Mouse (Mus musculus) ovary, postnatal 10 days (tissue): ENCODE measurements around the gene Olfr9.
"Not testable (repeated sequence)": the region's sequence is repeated elsewhere in the genome, so short reads cannot be mapped to it uniquely, and the experiment has no call there.

Experiments
- DNase-seq: peaks from one replicate; pipeline ENCODE4 v3.0.0; 2022; ENCODE audit warnings: low spot score

Gene Olfr9

DNA sequence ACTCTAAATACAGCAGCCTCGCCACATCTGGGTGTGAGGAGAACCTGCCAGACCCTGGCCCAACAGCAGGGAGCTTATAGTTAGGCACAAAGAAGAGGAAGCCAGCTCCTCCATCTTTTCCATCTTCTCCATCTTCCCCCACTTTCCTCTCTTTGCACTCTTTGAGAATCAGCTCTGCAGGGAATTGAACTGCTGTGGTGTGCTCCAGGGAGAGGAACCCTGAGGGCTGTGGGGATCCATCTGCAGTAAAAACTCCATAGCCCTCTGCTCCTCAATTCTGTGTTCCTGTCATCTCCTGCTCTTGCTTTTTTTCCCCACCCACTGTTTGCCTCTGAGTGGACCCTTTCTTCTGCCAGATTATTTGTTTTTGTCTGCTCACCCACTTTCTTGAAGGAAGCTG, at the start of gene Olfr9:
Gene Olfr9, plus strand, starts transcription at position 301 of the 400 bp plus-strand sequence.
- not testable (repeated sequence) for DNase-seq

DNA sequence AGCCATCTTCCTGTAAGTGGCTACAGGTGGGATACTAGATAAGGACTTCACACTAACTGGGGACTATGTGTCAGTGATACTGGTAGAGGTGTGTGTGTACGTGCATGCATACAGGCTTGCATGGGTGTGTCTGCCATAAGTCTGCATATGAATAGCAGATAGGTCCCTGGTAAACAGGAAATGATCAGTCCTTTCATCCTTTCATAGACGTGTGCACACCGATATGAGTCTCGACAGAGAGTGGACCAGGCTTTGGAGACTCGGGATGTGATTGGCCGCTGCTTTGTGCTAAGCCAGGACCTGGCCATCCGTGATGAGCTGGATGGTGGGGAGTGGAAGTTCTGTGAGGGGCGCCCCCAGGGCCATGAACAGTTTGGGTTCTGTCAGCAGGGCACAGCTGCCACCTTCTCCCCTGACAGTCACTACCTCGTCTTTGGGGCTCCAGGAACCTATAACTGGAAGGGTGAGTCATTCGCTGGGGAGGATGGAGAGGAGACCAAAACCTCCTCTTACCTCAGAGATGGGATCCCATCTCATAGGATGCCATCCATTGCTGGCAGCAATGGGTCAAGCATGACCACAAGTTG, 48.7 kb upstream of the Olfr9 start:
- DNase-seq = no peak

DNA sequence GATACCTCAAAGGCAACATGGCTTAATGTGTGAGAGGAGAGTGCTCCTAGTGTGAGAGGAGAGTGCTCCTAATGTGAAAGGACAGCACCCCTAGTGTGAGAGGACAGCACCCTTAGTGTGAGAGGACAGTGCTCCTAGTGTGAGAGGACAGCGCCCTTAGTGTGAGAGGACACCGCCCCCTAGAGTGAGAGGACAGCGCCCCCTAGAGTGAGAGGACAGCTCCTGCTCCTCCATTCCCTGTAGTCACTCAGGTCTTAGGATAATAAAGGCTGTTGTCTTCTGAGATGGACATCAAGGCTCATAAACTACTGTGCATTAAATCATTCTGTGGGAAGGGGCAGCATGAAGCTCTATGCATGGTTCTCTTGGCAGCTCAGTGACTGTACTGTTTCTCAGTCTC, 43.6 kb upstream of the Olfr9 start:
- no peak for DNase-seq

DNA sequence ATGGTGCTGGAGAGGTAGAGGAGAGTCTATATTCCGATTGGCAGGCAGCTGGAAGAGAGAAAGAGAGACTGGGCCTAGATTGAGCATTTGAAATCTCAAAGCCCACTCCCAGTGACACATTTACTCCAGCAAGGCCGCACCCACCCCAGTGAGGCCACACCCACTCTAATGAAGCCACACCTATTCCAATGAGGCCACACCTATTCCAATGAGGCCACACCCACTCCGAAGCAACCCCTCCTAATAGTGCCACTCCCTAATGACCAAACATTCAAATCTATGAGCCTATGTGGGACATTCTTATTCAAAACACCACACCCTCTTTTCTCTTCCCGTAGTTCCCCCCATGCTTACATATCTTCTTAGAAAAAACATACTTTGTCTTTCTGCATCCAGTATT, 41.7 kb upstream of the Olfr9 start:
- no peak for DNase-seq

DNA sequence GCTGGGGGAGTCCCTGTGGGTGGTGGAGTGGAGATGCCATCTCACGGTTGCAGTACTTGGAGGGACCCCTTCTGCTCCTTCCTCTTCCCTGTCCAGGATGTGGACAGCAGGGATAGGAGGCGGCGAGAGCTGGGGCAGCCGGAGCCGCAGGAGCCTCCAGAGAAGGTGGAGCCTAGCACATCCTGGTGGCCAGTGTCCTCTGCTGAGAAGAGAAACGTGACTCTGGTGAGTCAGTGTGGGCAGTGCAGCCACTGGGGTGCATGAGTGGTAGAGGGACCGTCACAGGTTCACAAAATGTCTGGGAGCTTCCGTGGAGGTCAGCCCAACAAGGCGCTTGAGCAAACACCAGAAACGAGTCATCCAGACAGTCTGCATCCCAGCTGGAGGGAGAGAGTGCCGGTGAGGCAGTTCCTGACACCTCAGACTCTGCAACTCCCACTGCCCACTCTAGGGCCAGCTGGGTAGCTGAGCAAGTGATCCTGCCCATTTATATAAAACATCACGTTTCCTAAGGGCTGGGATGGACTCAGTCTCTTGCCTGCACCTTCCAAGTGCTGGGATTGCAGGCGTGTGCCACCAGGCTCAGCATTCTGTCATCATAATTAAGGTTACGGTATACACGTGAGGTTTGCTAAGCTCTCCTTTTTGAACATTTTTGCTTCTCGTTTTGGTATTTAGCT, 38.9 kb upstream of the Olfr9 start:
- no peak for DNase-seq

DNA sequence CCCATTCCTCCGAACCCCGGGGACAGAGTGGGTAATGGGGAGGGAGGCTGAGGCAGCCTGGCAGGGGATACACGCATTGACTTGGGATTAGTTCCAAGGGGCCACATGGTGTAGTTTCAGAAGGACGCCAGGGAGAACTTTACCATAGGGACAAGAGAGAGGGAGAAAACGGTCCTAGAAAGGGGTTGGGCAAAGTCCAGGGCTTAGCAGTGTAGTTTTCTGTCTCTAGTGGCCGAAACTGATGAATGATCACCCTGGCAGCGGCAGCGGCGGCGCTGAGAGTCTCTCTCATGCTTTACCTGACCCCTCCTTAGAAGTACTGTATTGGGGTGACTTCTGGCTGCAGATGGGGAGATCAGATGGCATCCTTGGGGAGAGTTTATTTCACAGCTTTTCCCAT, 30.9 kb upstream of the Olfr9 start:
- DNase-seq = no peak

DNA sequence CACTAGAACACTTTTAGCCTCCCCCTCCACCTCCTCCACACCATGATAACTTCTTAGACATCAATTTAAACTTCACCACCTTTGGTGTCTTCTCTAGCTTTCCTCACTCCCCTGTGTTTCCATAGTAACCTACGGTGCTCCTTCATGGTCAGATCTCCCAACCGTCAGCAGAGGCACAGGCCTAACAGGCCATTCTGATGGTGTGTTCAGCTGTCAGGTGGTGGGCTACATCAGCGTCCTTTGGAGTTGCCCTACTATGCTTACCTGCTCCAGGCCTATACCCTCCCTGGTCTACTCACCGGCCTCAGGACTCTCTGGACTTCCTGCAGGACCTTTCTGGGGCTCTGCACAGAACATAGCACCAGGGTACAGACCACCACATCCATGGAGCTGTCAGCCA, 29.1 kb upstream of the Olfr9 start:
- DNase-seq = no peak

DNA sequence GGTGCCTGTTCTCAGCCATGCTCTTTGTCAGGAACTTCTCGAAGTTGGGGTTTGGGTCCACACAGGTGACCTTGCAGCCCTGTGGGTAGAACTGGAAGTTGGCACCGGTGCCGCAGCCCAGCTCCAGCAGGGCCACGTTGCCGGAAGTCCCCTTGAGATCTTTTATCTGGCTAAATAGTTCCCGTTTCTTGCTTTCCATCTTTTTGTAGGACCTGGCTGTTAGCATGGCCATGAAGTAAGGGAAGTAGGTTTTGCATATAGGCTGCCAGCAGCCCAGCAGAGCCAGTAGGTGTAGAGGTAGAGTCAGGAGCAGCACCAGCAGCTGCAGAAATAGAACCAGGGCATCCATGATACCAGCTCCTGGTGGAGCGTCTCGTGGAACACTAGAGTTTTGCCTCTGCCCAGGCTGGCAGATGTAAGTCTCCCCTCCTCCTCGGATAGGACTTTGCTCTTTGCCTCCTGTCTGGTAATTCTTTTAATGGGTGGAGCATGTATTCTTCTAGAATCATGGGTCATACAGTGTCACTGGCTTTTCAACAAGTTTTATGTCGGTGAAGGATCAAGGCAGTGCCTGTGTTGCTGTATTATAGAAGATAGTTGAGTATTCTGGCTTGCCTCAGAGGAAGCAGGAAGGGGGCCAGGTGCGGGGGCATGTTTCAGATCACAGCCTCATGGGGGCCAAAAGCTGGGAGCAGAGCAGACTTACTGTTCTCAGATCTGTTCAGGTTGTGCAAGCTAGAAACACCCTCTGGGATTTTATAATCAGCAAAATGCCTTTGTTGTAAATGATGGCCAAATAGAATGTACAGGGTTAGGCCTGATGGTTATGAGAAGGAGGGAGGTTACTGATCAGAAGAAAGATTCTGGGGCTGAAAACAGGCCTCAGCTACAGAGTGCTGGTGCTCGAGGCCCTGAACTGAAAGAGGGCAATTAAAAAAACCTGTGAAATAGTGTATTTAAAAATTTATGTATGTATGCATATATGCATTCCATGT, 28.3 kb upstream of the Olfr9 start, which contains the start of gene Mettl7b:
Gene Mettl7b, minus strand, starts transcription at position 399 of the 995 bp plus-strand sequence.
- no peak for DNase-seq

DNA sequence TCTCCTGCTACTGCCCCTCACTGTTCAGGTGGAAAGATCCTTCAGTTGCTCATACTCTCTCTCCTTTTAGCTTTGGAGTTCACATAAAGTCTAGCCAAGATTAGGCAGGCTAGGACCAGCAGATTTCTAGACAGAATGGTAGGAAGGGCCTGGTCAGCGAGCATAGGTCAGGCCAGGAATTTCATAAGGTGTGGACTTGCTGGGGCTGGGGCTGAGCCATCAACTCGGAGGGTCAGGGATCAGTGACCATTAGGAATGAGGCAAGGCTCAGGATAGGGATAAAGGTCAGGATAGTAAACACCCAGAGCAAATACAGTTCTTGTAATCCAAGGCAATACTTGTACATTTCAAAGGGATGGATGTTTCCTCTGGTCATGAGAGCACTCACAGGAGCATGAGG, 24.3 kb upstream of the Olfr9 start:
- no peak for DNase-seq

DNA sequence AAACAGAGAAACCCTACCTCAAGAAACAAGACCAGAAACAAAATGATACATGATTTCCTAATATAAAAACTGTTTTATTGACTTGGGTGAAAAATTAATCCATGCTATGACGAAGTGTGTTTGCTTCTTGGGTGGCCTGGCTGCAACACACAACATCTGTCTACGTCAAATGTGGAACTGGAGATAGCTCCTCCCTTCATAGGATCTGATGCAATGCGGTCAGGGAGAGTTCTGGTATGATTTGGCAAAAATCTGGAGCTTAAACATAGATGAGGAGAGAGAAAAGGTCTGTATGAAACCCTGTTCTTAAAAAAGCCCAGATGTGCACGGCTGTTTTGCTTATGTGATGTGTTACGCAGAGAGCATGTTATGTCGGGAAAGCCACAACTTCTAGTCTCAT, 23.4 kb upstream of the Olfr9 start:
- DNase-seq = no peak

DNA sequence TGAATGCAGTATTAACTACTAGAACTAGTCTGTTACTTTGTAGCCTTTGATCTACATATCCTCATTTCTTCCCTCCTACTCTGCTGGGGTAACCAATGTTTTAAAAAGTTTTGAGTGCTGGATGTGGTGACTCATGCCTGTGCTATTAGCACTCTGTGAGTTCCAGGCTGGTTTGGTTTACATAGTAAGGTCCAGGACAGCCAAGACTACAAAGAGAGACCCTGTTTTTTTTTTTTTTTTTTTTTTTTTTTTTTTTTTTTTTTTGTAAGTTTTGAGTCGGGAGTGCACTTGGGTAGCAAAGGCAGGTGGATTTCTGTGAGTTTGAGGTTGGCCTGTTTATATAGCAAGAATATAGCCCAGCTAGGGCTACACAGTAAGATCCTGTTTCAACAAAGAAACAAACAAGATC, 20.9 kb upstream of the Olfr9 start:
- no peak for DNase-seq

DNA sequence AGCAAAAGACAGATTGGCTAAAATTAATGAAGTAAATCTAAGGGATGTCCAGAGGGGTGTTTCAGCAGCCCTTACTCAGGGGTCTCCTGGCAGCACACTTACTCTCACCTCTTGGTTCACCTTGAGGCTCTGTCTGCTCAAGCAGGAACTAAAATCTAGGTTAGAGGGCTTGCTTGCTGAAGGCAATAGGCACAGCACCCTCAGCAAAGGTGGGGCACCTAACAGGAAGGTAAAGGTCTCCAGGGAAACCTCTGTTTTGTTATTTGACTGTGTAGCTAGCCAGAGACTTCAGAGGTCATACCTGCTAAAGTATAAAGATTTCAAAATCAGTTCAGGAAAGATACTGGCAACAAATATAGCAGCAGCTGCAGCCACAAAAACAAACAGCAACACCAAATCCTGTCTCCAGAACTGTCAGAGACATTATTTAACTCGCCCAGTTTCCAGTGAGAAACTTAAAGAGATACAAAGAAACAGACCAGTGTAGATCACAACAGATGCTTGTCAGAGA, 18.4 kb upstream of the Olfr9 start:
- no peak for DNase-seq

DNA sequence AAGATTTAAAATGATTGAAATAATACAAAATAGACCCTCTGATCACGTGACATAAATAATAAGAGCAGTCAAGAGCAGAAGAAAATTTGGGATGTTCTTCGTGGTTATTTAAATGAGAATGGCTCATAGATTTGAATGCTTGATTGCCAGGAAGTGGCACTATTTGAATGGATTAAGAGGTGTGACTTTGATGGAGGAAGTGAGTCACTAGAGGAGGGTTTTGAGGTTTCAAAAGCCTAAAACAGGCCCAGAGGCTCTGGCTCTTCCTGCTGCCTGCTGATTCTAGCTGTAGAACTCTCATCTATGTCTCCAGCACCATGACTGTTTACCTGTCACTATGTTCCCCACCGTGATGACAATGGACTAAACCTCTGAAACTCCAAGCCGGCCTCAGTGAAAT, 16.4 kb upstream of the Olfr9 start:
- DNase-seq = no peak

DNA sequence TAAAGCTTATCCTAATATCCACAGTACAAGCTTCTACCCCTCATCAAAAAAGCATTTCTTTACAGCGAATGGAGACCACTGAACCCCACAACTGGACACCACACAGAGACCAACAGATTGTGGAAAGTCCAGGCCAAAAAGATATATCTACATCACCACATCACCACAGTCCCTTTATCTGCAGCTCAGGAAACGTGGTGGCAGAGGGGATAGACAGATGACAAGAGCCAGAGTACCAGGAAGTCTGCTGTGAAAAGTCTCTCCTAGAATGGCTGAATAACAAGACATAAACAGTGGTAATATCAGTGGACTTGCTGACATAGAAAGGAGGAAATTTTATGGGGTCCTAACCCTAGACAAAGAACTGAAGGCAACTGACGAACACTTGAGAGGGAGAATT, 12.8 kb upstream of the Olfr9 start:
- no peak for DNase-seq

DNA sequence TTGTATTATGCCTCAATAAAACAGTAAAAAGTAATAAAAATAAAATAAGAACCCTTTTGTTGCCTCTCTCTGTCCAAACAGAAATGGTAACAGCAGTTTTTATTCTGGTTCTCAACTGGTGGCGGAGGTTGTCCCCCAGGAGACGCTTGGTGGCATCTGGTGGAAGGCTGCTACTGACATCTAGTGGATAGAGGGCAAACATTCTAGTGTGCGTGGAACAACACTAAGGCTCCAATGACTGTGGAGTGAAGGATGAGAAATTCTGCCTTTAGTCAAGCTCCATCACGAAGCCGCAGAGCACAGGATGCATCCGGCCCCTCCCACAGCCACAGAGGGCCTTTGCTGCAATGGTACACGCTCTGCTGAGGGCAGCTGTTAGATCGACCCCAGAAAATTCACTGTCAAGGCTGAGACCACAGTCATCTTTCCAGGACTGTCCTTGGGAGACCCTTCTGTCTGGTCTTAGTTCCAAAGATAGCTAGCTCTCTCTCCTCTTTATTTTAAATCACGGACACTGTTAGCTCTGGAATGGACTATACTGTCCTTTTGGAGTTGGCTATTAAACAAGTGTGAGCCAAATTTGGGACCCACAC, 11.6 kb upstream of the Olfr9 start:
- no peak for DNase-seq

DNA sequence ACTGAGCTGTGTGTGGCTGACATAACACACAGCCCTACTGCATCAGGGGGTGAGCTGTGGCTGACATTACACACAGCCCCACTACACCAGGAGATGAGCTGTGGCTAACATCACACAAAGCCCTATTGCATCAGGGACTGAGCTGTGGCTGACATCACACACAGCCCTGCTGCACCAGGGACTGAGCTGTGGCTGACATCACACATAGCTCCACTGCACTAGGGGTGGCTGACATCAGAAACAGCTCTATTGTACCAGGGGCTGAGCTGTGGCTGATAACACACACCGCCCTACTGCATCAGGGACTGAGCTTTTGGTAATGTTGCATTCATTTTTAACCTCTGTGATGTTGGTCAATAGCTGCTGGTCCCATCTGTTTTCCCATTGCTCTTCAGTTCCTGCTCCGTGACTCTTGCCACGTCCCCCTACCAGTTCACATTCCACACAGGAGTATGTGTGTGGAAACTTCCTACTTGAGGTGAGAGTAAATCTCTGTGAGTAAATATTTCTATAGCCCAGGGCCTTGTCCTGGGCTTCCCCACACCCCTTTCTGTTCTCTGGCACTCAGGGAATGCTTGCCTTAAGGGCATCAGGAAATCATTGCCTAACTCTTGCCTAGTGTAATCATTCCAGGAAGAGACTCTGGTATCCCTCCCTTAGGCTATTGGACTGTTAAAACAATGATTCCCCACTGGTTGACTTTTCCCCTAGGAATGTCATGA, 8.4 kb upstream of the Olfr9 start:
- no peak for DNase-seq

DNA sequence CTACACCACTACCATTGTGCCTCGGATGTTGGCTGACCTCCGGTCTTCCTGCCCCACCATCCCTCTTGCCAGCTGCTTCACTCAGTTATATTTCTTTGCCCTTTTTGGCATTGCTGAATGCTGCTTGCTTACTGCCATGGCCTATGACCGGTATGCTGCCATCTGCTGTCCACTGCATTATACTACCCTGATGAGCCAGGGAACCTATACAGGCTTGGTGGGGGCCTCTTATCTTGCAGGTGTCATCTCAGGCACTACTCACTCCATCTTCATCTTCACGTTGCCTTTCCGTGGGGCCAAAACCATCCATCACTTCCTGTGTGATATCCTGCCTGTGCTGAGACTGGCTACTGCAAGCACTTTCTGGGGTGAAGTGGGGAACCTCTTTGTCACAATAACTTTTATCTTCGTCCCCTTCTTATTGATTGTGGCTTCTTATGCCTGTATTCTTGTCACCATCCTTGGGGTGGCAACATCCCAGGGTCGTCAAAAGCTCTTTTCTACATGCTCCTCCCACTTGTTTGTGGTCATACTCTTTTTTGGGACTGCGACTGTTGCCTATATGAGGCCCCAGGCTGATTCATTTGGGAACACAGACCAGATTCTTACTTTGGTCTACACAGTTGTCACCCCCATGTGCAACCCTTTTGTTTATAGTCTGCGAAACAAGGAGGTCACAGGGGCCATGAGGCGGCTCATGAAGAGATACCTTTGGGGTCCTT, 1.1 kb downstream of the Olfr9 start:
- DNase-seq = not testable (repeated sequence)

DNA sequence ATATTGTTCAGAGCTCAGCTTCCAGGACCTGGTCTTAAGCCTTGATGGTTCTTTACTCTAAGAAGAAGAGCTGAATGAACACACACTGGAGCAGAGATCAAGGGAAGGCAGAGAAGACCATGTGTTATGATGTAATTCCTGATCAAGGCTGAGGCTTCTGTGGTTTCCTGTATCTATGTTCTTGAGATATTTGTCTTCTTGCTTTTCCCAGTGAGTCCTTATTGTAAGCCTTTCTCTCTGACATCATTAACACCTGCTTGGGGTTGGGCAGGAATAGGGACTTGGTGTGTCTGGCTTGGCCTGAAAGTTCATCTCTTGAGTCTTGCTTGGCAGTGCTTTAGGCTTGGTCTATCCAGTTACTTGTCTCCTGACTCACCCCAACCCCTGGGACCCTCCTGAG, 1.8 kb downstream of the Olfr9 start:
- no peak for DNase-seq

DNA sequence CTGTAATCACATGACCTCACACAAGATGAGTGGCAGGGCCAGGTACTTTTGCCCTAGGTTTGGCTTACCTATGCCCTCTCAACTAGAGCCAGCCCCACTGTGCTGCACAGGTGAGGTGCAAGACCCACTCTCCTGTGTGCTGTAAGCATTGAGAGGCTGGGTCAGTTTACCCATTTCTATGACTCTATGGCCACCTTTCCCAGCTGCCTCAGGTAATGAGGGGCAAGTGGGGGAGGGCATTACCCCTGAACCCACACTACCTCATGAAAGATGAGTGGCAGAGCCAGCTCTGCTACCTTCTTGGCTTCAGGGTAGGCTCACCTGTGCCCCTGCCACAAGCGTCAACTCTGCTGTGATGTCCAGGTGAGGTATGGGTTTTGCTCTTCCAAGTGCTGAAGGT, 6.6 kb downstream of the Olfr9 start:
- DNase-seq = no peak

DNA sequence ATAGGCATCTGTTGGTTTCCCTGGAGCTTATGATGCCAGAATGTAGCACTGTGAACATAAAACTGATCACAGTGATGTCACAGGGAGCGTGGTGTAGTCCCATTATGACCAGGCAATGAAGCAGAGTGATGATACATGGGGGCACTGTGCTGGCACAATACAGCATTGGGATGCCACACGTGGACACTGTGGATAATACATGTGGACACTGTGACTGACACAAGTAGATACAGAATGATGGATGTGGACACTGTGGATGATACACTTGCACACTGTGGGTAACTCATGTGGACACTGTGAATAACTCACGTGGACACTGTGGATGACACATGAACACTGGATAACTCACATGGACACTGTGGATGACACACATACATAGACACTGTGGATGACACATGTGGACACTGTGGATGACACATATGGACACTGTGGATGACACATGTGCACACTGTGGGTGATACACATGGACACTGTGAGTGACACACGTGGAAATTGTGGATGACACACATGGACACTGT, 7.4 kb downstream of the Olfr9 start:
- DNase-seq = no peak
